Mouse (Mus musculus): ENCODE data around the gene Asb8.
A peak's percentile ranks its signal among the peaks of the same experiment; 100 is the strongest.

Gene Asb8

GRCm38 (mm10) chr15:98165525-98165924 is at the start of gene Asb8:
Gene Asb8, minus strand, starts transcription at chr15:98165625.
- DNase-seq (ENCODE audit: extremely low read depth, low read depth, low spot score) = no peak

- DNase-seq (ENCODE audit: extremely low read depth, low read depth, low spot score) = no peak
Measured at GRCm38 (mm10) chr15:98214130-98214529, 48.7 kb upstream of the Asb8 start.

GRCm38 (mm10) chr15:98213336-98213870 is 48.0 kb upstream of the Asb8 start:
- DNase-seq (ENCODE audit: extremely low read depth, low read depth, low spot score) = no peak

- no peak for DNase-seq (ENCODE audit: extremely low read depth, low read depth, low spot score)
Measured at GRCm38 (mm10) chr15:98209676-98210075, 44.3 kb upstream of the Asb8 start.

- DNase-seq (ENCODE audit: extremely low read depth, low read depth, low spot score) = no peak
Measured at GRCm38 (mm10) chr15:98195442-98195841, 30.0 kb upstream of the Asb8 start, which contains the start of gene Olfr288. Gene Olfr288, minus strand, starts transcription at chr15:98195542.

- DNase-seq (ENCODE audit: extremely low read depth, low read depth, low spot score) = no peak
Measured at GRCm38 (mm10) chr15:98184456-98184855, 19.0 kb upstream of the Asb8 start.

- DNase-seq (ENCODE audit: extremely low read depth, low read depth, low spot score) = no peak
Measured at GRCm38 (mm10) chr15:98181856-98182570, 16.6 kb upstream of the Asb8 start.

- peak; percentile 25 for DNase-seq (ENCODE audit: extremely low read depth, low read depth, low spot score)
Measured at GRCm38 (mm10) chr15:98181132-98181711, 15.8 kb upstream of the Asb8 start.

- no peak for DNase-seq (ENCODE audit: extremely low read depth, low read depth, low spot score)
Measured at GRCm38 (mm10) chr15:98180567-98181131, 15.2 kb upstream of the Asb8 start.

GRCm38 (mm10) chr15:98177320-98177719 is 11.9 kb upstream of the Asb8 start:
- no peak for DNase-seq (ENCODE audit: extremely low read depth, low read depth, low spot score)

GRCm38 (mm10) chr15:98173821-98174220 is 8.4 kb upstream of the Asb8 start:
- no peak for DNase-seq (ENCODE audit: extremely low read depth, low read depth, low spot score)

GRCm38 (mm10) chr15:98172113-98172512 is 6.7 kb upstream of the Asb8 start:
- DNase-seq (ENCODE audit: extremely low read depth, low read depth, low spot score) = no peak

- no peak for DNase-seq (ENCODE audit: extremely low read depth, low read depth, low spot score)
Measured at GRCm38 (mm10) chr15:98170917-98171316, 5.5 kb upstream of the Asb8 start.

GRCm38 (mm10) chr15:98170365-98170764 is 4.9 kb upstream of the Asb8 start:
- no peak for DNase-seq (ENCODE audit: extremely low read depth, low read depth, low spot score)

- no peak for DNase-seq (ENCODE audit: extremely low read depth, low read depth, low spot score)
Measured at GRCm38 (mm10) chr15:98168622-98169004, 3.2 kb upstream of the Asb8 start.

GRCm38 (mm10) chr15:98167645-98168621 is 2.5 kb upstream of the Asb8 start:
- no peak for DNase-seq (ENCODE audit: extremely low read depth, low read depth, low spot score)

- no peak for DNase-seq (ENCODE audit: extremely low read depth, low read depth, low spot score)
Measured at GRCm38 (mm10) chr15:98166963-98167644, 1.7 kb upstream of the Asb8 start, which contains the start of gene Ccdc184. Gene Ccdc184, plus strand, starts transcription at chr15:98167158.

GRCm38 (mm10) chr15:98162561-98162960 is 2.9 kb downstream of the Asb8 start:
- no peak for DNase-seq (ENCODE audit: extremely low read depth, low read depth, low spot score)

- no peak for DNase-seq (ENCODE audit: extremely low read depth, low read depth, low spot score)
Measured at GRCm38 (mm10) chr15:98161026-98161805, 4.2 kb downstream of the Asb8 start.
